Mouse (Mus musculus) CD4-positive helper T cell, adult 2 months (primary cell): ENCODE data around the gene Hsdl2.
"Not testable (repeated sequence)": the region's sequence is repeated elsewhere in the genome, so short reads cannot be mapped to it uniquely, and the experiment has no call there.

Experiments used
- DNase-seq: peaks from one replicate; pipeline ENCODE4 v3.0.0-alpha.2; 2012; ENCODE audit warnings: low read depth, missing footprints, low spot score

The Hsdl2 gene

GRCm38 (mm10) chr4:59581314-59582185 is at the start of gene Hsdl2:
TSS of gene Hsdl2 (plus strand) at chr4:59581563.
- peak; percentile 100 for DNase-seq

GRCm38 (mm10) chr4:59533268-59533667 is 48.1 kb upstream of the Hsdl2 start:
- DNase-seq = no peak

- DNase-seq = no peak
Measured at GRCm38 (mm10) chr4:59535624-59536023, 45.7 kb upstream of the Hsdl2 start.

DNA sequence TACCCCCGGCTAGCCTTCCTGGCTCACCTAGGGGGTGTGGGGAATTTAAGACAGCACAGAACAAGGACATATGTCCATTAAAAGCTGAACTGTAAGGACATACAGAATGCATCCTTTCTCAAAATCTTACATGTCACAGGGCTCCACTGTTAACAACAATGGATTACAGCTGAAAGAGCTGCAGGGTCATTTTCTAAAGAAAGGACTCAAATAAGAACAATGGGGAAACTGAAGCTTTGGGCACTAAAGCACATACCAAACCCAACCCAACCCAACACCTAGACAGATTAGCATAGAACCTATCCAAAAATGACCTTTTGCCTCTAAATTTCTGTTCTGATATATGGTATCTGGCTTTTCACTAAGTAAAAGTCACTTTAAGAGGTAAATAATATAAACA is 45.1 kb upstream of the Hsdl2 start:
- DNase-seq = no peak

- DNase-seq = no peak
Measured at GRCm38 (mm10) chr4:59543006-59543405, 38.4 kb upstream of the Hsdl2 start.

- no peak for DNase-seq
Measured at GRCm38 (mm10) chr4:59544654-59545053, 36.7 kb upstream of the Hsdl2 start.

DNA sequence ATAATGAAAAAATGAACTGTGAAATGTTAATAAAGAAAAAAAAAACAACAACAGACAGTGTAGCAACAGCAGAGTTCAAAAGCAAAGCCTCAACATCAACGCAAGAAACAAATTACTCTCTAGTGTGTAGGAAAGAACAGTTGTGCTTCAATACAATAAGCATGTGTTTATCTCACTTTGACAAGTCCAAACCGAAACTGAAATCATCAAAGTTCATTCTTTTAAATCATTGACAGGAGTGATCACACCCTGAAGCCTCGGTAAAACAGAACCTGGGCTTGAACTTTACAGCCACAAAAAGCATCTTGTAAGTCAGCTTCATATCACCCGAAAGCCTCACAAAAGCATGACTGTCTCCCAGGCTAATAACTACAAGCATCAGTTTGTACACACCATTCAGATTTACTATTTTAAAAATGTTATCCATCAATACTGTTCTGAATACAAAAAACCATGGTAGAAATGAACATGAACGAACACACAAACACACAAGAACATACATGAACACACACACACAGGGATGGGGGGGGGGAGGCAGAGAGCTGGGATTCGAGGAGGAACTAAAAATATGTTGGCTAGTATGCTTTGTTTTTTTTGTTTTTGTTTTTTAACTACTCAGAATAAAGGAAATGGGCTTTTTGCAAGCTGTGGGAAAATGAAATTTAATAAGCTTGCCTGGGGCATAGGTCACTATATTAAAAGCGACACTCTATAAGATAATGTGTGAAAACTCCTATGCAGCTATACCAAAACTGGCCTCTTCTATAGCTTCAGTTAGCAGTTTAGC is 34.9 kb upstream of the Hsdl2 start:
- DNase-seq = peak; percentile 69

- peak; percentile 65 for DNase-seq
Measured at GRCm38 (mm10) chr4:59547136-59547889, 34.0 kb upstream of the Hsdl2 start.

- DNase-seq = peak; percentile 20
Measured at GRCm38 (mm10) chr4:59548011-59548559, 33.3 kb upstream of the Hsdl2 start.

DNA sequence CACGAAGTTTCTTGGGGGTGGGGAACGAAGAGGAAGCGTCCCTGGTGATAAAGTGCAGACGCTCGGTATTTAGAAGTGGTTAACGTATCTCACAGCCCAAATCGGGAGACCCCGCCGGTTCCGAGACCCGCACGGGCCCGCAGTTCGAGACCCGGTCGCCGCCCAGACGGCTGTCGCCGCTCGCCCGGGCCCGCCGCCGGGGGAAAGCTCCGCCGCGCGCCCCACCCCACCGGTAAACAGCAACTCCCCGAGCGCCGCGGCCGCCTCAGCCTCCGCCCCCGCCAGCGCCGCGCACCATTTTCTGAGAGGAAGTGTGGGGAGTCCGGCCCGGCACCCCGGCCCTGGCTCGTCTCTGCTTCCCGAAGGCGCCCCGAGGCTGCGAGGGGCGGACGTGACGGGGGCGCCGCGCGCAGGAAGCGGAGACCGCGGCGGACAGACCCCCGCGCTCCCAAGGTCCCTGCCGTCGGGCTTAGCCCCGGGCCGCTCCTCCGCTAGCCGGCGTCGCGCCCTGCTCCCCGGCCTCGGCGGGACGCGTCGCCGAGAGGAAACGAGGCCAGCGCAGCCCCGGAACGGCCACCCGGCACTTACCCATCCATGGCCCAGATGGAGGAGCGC is 32.7 kb upstream of the Hsdl2 start:
- DNase-seq = peak; percentile 87

GRCm38 (mm10) chr4:59549175-59549976 is 32.0 kb upstream of the Hsdl2 start, which contains the start of gene Ptbp3:
TSS of gene Ptbp3 (minus strand) at chr4:59549364.
- peak; percentile 96 for DNase-seq

GRCm38 (mm10) chr4:59549977-59550560 is 31.3 kb upstream of the Hsdl2 start:
- no peak for DNase-seq

DNA sequence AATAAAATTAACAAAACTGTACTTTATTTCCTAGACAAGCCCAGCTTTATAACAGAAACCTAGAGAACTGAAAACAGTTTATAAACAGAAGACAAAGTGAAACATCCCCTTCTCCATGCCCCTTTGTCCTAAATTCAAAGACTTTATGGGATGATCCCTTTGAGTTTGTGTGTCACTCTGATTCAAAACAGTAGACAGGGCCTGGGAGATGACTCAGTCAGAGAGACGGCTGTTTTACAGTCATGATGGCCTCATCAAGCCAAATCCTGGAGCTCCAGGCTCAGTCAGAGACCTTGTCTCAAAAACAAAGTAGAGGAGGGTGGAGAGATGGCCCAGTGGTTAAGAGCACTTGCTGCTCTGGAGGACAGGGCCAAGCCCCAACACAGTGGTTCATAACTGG is 29.5 kb upstream of the Hsdl2 start:
- no peak for DNase-seq

- no peak for DNase-seq
Measured at GRCm38 (mm10) chr4:59552835-59553234, 28.5 kb upstream of the Hsdl2 start.

DNA sequence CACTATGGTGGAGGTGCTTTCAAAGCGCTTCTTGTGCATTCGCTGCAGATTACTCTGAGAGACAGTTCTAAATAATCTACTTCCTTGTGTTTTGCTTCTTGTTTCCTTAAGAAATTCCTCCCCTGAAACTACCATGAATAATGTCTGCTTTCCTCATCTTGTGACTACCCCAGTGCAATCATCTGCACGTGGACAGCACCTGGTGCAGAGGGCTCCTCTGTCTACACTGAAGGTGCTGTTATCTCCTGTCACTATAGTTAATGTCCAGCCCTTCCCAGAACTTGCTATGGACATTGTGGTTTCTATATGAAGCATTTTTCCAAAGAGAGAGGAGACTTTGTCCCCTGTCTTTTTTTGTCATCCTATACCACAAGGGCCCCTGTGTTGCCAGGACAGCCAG is 27.8 kb upstream of the Hsdl2 start:
- no peak for DNase-seq

GRCm38 (mm10) chr4:59555177-59555576 is 26.2 kb upstream of the Hsdl2 start:
- no peak for DNase-seq

DNA sequence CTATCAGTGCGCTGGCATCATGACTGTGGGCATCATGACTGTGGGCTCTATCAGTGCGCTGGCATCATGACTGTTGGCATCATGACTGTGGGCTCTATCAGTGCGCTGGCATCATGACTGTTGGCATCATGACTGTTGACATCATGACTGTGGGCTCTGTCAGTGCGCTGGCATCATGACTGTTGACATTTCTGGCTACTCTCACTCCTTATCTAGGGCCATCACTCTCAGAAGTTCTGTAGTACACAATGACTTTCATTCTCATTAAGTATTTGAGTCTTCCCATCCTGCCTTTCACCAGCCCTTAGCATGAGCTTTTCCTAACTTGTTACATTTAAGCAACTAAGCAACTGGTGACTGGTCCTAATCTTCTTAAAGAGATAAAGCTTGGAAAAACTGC is 24.0 kb upstream of the Hsdl2 start:
- DNase-seq = not testable (repeated sequence)

- peak; percentile 21 for DNase-seq
Measured at GRCm38 (mm10) chr4:59558096-59558720, 23.2 kb upstream of the Hsdl2 start.

- DNase-seq = no peak
Measured at GRCm38 (mm10) chr4:59560141-59560540, 21.2 kb upstream of the Hsdl2 start.
